Mouse (Mus musculus) adrenal gland (tissue): ENCODE data around the gene Sox2.

Experiments used
- intact Hi-C: fragments of 180-260 bp; cut with DNase I; formaldehyde crosslinking; loops from one replicate; pipeline ENCODE4 v1.15.1; 2025
- microRNA-seq, 2 experiments: library from miRNA; unstranded; fragments of <30 nt; microRNA quantifications; one replicate each; pipeline ENCODE4; 2019

Gene Sox2

GRCm38 (mm10) chr3:34679921-34680320, 29.7 kb downstream of the Sox2 start:
- intact Hi-C loops = no loop called here

DNA sequence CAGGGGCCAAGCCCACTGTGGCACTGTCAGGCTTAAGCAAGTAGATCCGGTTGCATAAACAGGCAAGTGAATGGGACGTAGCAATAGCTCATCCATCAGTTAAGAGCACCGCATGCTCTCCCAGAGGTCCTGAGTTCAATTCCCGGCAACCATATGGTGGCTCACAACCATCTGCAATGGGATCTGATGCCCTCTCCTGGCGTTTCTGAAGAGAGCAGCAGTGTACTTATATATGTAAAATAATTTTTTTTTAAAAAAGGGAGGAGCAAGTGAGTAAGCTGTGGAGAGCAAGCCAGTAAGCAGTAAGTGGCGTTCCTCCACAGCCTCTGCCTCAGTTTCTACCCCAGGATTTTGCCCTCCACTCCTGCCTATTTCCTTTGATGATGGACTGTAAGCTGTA, 37.9 kb downstream of the Sox2 start:
- intact Hi-C loops = no loop called here

DNA sequence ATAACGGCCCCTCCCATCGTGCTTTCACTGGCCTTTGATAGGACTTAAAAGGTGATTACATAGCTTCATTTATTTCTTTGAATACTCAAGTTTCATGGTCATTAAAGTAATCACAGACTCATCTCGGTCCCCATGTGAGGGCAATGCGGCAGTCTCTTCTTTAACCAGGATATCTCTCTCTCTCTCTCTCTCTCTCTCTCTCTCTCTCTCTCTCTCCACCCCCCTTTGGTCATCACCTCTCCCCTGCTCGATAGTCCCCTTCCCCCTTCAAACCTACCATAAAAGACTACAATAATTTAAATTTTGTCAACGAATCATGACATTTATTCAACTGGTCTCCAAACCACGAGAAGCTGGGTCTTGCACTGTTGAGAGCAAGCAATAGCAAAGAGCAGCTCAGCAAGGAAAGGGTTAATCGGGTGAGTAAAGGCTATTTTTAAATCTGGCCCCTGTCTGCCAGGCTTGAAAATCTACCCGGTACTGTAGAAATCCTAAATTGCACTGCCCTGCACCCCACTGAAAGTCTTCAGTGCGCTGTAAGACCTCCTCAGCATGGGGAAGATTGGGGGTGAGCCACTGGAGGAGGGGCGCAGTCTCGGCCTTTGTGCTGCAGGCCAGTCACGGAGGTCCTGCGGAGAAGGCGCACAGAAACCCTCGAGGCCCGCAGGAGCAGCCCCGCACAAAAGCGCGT, 41.6 kb downstream of the Sox2 start:
- intact Hi-C loops = no loop called here

DNA sequence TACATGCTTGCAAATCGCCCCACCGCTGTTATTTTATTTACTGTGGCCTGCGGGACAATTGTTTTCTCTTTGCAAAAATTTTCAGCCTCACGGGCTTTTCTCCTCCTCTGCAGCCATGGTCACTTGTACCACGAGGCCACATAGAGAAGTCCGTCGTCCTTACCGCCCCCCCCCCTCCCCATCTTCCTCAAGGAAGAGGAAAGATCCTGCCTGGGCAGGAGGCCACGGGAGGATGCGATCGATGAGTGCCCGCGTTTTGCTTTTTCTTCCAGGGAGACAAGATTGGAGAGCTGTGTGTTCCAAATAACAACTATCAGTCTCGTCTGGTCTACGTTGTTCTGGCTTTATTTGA, 42.2 kb downstream of the Sox2 start:
- intact Hi-C loops = no loop called here

Small RNA genes within 50 kb of the gene (microRNA-seq; reads per million reads assigned to microRNA genes)
- 0 reads per million in 2 experiments for gene Mir1897
